Mouse (Mus musculus): ENCODE results near the gene Slc2a8.

The Slc2a8 gene

DNA sequence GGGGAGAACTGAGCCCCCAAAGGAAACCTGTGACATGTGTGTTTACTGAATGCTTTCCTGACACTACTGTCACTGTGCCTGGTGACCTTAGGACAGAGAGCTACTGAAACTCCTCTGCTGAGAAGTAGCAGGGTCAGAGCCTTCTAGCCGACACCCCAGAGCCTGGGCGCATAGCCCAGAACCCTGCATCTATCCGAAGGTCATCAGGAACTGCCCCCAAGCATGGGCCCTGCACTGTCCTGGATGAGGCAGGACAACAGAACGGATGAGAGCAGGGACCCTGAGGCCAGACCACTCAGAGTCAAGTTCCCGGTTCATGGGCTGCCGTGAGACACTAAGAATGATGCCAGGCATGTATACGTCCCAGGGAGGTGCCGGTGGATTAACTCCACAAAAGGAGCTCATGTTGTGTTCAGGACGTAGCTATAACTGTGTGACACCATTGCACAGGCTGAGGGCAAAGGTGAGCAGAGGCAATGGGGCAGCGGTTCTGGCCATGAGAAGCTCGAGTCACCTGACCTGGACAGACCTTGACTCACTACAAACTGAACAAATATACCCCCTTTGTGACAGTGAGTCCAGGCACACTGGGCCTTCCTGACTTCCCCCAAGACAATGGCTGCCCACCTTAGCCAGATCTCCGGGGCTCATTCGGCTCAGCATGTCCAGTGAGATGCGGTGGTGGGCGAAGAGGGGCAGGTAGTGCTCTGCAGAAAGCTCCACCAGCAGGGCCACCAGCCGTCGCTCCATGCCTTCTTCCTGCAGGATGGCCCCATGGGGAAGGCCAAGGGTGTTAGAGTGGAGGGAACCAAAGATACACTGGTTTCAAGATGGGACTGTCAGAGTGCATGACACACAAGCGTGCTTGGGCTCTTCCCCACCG, 52.7 kb downstream of the Slc2a8 start:
- DNase-seq (ENCODE audit: low spot score in 2 of 2), result no peak

DNA sequence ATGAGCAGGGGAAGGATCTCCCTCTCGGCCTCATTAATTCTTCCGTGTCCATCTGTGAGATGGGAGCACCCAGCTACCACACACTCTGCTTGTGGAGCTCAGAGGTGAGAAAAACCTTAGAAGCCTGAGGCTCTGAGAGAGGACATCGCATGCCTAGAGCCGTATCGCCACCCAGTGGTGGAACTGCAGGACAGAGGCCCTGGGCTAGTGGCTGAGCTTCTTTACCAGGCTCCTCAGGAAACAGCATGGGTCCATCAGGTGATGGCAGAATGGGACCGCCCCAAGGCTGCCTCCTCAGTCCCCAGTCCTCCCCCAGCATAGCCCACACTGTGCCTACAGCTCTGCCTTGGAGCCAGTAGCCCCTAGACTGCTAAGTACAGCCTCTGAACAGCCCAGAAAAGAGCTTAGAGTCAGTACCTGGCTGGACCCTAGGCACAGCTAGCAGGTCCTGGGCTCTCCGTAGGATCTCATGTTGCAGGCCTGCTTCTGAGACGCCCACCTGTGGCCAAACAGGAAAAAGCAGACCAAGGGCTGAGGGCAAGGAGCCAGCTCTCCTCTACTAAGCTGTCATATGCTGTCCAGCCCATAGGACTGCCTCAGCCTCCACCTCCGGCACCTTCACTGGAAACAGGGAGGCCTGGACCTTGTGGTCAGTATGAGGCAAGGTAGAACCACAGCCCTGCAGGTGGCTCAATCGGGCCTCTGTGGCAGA, 53.5 kb downstream of the Slc2a8 start:
- DNase-seq (ENCODE audit: low spot score in 2 of 2), result peak; percentile 74 to 82

DNA sequence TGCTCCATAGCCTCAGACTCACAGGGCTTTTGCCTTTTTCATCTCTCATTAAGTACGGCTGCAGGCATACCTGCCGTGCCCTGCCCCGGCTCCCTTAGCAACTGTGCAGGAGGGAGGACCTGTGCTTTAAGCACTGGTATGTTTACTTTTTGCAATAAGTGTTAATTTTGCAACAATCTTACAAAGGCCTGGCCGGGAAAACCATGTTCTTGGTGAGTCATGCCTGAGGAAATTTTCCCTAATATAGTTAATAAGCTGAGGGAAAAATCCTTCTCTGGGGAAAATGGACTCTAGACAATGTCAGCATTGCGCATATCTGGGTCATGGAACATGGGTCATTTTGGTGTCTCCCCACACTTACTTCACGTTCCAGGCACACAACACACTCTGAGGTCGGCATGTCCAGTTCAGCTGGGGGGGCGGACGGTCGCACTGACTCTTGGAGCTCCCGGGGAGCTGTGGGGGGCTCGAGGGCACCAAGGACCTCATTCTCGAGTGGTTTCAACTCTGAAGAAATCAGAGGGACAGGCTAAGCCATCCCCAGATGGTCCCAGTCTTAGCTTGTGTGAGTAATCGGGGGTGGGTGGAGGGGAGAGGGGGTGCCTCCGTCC, 54.2 kb downstream of the Slc2a8 start:
- no peak for DNase-seq (ENCODE audit: low spot score in 2 of 2)

DNA sequence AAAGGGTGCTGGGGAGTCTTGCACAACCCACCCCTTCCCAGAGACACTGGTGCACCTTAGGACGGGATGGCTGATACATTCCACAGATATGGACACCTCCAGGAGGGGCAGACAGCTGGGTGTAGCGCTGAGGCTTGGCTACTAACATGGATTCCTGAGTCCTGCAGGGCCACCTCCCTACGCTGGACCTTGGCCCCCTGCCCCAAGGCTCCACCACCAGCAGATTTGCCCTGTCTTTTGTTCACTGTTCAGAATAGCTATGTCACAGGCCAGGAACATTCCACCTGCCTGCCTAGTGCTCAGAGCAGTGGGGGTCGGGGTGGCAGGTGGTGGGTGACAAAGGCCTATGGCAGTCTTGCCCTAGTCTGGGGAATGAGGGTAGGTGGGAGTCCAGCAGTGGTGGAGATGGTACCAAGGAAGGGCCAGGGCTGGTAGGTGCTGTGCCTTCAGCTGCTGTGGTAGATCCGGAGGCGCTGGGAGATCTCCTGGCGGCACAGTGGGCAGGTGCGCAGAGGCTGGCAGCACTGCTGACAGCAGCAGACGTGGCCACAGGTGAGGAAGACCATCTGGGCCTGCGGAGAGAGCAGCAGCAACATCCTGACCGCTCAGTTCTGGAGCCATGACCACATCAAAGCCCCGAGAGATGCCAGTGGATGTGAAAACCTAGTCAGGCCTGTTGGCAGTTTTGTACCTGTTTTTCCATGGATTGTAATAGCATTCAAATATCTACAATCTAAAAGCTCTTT, 55.4 kb downstream of the Slc2a8 start:
- no peak for DNase-seq (ENCODE audit: low spot score in 2 of 2)

DNA sequence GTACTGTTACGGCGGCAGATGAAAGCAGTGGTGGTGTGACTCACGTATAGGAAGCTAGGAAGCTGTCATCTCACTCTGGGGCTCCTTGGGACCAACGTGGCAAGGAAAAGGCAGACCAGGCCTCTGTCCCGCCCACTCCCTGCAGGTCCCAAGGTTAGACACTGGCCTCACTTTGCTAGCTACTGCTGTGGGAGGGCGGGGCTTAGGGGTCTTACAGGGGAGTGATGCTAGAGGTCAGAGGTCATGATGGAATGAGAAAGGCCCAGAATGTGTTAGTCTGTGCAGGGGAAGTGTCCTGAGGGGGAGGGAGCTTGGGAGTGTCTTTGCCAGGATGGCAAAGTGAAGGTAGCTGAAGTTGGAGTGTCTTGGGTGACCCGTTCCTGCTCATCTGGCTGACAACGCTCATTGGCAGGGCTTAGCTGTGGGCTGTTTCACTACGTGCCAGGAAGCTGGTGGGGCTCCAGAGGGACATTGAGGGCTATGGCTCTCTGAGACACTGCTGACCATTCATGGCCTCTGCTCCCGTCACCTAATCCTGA, 57.5 kb downstream of the Slc2a8 start:
- no peak for DNase-seq (ENCODE audit: low spot score in 2 of 2)

DNA sequence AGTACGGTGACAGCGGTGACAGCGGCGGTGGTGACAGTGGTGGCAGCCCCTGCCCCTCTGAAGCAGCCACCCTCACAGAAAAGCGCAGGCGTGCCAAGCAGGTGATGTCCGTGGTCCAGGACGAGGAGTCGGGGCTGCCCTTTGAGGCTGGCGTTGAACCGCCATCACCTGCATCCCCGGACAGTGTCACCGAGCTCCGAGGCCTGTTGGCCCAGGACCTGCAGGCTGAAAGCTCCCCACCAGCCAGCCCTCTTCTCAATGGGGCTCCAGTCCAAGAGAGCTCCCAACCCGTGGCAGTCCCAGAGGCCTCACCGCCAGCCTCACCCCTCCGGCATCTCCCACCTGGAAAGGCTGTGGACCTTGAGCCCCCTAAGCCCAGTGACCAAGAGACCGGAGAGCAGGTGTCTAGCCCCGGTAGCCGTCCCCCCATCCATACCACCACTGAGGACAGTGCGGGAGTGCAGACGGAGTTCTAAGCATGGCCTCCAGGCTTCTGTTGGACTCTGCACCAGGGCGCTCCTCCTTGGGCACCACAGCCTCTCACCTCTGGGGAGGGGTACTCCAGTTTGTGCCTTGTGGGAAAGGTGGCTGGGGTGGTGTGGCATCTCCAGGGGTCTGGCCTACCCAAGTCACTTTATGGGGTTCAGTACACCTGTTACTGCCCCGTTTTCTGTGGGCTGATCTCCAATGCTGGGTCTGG, 58.2 kb downstream of the Slc2a8 start:
- DNase-seq (ENCODE audit: low spot score in 2 of 2), result no peak
